Mouse (Mus musculus): ENCODE results near the gene AC170998.1. TPM values are rescaled to one million over a fixed set of nuclear protein-coding genes. Genes with fewer than 3 reads are reported as not detected.
"Not testable (repeated sequence)": the region's sequence is repeated elsewhere in the genome, so short reads cannot be mapped to it uniquely, and the experiment has no call there.

Gene AC170998.1
- total RNA-seq, 1 experiment from 2014 or later = 2.2 TPM

DNA sequence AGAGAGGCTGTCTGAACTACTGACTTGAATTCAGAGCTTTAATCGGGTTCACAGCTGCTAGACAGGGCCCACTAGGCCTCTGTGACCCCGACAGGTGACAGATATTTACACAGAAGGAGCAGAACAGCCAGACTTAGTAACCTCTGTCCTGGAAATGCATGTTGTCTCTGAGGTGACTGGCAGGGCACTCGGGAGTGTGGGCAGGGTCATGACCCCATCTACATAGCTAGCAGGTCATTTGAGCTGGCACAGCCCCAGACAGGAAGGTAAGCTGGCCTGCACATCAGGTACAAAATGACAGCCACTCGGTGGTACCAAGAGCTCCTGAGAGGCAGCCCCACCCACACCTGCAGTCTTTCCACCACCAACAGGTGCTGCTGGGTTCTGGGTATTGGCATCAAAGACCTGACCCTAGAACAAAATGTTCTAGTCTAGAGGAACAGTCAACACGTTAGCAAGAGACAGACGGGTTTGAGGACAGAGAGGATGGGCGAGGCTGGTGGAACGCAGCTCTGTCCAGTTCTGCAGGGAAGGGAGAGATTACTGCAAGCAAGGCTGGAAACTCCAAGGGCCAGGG is 34.9 kb downstream of the AC170998.1 start:
- DNase-seq = no peak

DNA sequence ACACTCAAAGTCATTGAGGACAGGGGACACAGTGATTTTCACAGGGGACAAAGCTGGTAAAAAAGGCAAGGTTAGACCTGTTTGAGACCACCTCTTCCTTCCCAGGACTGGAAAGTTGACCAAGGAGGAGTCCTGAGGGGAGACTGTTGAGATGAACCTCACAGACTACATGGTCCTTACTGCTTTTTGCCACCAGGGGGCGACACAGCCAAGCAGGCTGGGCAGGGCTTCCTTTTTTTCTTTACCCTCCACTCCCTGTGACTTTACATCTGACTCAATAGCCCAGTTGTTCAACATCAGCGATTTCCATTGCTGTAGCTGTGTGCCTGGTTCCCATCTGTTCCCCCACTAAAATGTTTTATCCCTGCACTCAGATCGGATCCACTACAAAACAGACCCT is 36.0 kb downstream of the AC170998.1 start:
- peak; percentile 88 for DNase-seq

DNA sequence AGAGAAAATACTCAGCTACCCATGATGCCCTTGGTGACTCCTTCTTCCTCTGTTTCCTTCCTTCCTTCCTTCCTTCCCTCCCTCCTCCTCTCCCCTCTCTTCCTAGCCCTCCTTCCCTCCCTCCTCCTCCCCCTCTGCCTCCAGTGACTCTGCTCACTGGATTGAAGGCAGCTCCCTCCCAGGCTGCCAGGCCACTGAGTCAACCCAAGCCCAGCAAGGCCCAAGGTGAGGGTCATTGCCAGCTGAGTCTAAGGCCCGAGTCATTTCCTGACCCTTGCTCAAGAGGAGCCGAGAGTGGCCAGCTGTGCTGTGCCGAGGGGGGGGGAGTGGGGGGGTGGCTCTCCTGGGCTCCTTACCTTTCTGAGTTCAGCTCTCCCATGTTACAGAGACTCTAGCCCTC is 40.3 kb downstream of the AC170998.1 start:
- peak; percentile 70 for DNase-seq

DNA sequence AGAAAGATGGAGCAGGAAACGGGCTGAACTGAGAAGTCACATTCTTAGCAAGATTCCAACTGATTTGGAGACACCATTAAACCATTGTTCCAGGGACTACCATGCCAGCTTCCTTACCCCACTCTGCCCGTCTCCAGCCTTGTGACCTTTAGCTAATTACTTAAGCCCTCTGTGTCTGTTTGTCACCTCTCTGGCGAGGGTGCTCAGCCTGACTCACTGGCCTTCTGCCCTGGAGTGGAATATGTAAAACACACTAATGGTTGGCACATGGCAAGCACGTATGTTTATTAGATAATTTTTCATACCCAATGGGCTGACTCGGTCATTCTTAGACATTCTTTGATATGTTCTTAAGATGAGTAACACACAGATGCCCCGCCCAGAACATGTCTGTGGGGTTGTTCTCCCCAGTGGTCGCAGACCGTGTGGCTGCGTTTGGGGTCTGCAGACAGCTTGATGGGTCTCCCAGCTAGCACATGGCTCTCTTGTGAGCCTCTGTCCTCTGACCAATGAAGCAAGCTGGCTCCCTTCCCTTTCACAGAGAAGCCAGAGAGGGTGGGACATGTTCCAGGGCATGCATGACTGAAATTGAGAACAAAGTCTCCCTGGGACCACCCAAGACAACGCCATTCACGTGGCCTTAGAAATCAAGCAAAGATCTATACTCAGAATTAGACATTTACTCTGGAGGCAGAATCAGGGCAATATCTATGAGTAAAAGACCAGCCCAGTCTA is 41.1 kb downstream of the AC170998.1 start:
- DNase-seq = no peak

DNA sequence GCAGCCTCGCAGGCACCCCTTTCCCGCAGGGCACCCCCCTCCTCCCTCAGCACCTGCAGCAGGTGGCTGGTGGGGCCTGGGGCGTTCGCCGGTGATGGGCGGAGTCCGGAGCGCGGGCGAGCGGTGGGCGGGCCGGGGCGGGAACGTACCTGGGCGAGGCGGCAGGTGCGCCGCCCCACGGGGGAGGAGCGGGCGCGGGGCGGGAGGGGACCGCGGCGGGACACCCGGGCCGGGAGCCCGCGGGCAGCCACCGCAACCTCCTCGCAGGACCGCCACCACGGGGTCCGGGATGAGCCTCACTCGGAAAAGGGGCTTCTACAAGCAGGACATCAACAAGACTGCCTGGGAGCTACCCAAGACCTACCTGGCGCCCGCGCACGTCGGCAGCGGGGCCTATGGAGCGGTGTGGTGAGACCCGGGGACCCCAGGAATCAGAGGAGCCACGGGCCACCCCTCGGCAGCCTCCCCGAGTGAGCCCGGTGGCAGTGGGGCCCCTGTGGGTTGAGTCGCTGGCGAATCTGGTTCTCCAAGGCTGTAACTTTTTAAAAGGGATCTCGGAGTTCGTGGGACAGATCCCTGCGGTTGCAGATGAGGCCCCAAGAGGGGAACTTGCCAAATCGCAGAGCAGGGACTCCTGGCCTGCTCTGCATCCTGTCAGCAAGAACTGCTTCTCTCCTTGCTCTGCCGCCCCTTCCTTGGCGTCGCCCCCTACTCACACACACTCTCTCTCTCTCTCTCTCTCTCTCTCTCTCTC is 43.4 kb downstream of the AC170998.1 start, which contains the start of gene Mapk13:
Mapk13 (plus strand) TSS at position 177 of the 754 bp plus-strand sequence.
- DNase-seq = peak; percentile 27

DNA sequence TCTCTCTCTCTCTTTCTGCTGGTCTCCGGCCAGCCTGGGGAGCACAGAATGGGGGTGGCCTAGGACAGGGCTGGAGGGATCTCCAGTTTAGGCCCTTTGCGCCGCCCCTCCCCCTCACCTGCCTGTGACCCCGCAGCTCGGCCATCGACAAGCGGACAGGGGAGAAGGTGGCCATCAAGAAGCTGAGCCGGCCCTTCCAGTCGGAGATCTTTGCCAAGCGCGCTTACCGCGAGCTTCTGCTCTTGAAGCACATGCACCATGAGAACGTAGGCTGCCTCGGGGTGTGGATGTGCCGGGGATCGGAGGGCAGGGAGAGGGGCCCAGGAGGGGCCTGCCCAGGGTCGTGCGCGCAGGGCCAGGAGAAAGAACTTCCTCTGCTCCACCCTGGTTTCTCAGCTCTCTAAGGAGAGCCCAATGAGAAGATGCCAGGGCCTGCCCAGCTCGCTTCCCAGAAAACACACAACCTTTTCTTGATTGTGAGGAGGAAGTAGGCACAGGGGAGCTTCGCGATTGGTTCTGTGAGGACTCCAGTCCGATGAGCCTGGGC is 44.1 kb downstream of the AC170998.1 start:
- peak; percentile 37 for DNase-seq

DNA sequence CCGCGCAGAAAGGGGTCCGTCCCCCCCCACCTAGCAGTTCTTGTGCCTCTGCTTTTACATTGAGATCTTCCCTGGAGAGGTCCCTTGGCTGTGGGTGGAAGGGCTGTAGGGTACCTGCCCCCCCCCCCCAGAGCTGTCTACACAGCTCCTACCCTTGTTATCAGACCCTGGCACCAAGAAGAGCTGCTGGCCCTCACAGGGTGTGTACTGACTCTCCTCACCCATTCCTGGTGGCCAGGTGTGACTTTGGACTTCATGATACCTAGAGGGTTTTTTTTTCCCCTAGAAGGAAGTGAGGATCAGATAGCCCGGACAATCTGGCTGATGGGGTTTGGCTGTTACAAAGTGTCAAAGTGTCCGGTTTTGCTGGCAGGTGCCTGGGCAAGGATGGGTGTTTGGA is 45.4 kb downstream of the AC170998.1 start:
- DNase-seq = no peak

DNA sequence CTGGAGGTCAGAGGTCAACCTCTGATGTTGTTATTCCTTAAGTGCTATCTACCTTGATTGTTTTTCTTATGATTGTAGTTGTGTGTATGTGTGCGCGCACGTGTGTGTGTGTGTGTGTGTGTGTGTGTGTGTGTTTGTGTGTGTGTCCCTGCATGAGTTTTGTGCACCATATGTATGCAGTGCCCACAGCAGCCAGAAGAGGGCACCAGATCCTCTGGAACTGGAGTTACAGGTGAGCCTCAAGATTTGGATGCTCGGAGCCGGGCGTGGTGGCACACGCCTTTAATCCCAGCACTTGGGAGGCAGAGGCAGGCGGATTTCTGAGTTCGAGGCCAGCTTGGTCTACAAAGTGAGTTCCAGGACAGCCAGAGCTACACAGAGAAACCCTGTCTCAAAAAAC is 48.4 kb downstream of the AC170998.1 start:
- not testable (repeated sequence) for DNase-seq

DNA sequence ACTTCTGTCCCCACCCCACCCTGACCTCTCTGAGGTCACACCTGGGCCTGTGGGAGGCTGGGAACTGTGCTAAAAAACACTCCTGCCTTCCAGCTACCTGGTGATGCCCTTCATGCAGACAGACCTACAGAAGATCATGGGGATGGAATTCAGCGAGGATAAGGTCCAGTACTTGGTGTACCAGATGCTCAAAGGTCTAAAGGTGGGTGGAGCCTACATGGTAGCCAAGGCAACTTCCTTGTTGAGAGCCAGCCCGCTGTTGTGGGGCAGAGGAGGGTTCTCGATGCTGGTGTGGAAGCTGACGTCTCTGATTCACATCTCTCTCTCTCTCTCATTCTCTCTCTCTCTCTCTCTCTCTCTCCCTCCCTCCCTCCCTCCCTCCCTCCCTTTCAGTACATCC is 49.3 kb downstream of the AC170998.1 start:
- DNase-seq = no peak

Other genes with a start within 250 kb of the AC170998.1 start
- 55.9 and 60.1 TPM in 2 replicates for gene Fkbp5, start 208.6 kb upstream of the AC170998.1 start, total RNA-seq (2021)
- gene Armc12, start 195.3 kb upstream of the AC170998.1 start, total RNA-seq (2021) = not detected in 2 replicates
- gene Clpsl2, start 176.7 kb upstream of the AC170998.1 start, total RNA-seq (2021) = not detected in 2 replicates
- gene Clps, start 165.3 kb upstream of the AC170998.1 start, total RNA-seq (2021) = not detected in 2 replicates
- 1.9 and 2.2 TPM in 2 replicates for gene Lhfpl5, start 150.4 kb upstream of the AC170998.1 start, total RNA-seq (2021)
- 60.9 and 76.5 TPM in 2 replicates for gene Srpk1, start 103.4 kb upstream of the AC170998.1 start, total RNA-seq (2021)
- 1.9 TPM in 1 of 2 replicates, not detected in the other for gene Slc26a8, start 35.9 kb upstream of the AC170998.1 start, total RNA-seq (2021)
- gene Mapk14, start 34.8 kb upstream of the AC170998.1 start, total RNA-seq (2021) = 82.6 and 88.6 TPM in 2 replicates
- 189 and 241 TPM in 2 replicates for gene Mapk13, start 43.2 kb downstream of the AC170998.1 start, total RNA-seq (2021)
- gene Brpf3, start 75.0 kb downstream of the AC170998.1 start, total RNA-seq (2021) = 91.3 and 122 TPM in 2 replicates
- 0.09 TPM in 1 of 2 replicates, not detected in the other for gene Pnpla1, start 132.3 kb downstream of the AC170998.1 start, total RNA-seq (2021)
- not detected in 2 replicates for gene 4930539E08Rik, start 189.2 kb downstream of the AC170998.1 start, total RNA-seq (2021)
- not detected in 2 replicates for gene Pxt1, start 217.8 kb downstream of the AC170998.1 start, total RNA-seq (2021)
- 47.8 and 69.8 TPM in 2 replicates for gene Kctd20, start 225.9 kb downstream of the AC170998.1 start, total RNA-seq (2021)

Measured in adrenal gland, postnatal 25 days (tissue).